Mouse (Mus musculus) NIH3T3 (cell line): Measurements from ENCODE around the gene Vwf.

Experiments used
- DNase-seq: peaks from one replicate; pipeline ENCODE4 v3.0.0-alpha.2; 2012; ENCODE audit warnings: low read depth

Vwf gene

DNA sequence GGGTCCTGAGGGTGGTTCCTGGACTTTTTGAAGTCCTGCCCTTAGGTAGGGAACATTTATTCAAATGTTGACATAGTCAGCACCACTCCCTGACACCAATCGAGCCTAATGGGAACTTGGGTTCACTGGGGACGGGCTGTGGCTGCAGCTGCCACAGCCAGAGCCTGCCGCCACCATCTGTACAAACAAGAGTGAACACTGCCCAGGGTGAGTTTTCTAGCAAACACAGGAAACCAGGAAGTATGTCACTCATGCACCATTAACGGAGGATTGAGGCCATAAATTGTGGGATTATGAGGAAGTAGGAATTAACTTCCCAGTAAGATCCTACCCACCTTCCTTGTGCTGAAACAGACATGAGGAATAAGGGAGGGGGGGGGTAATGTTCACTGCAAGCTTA, 93.9 kb downstream of the Vwf start:
- no peak for DNase-seq

DNA sequence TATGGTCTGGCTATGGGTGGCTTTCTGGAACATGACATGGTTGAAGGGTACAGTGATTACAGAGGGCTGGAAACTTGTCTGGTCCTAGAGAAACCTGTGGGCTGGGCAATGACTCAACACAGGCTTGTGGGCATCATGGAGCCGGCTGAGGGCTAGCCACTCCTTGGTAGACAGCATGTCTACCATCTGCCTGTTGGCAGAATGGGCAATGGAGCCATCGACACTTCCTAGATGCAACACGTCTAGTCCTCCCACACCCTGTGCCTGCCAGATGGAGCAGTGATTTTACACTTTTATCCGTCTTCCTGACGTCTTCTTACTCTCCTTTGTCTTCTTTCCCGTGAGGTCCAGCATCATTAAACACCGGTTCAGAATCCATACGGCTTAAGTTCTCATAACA, 94.6 kb downstream of the Vwf start:
- no peak for DNase-seq

DNA sequence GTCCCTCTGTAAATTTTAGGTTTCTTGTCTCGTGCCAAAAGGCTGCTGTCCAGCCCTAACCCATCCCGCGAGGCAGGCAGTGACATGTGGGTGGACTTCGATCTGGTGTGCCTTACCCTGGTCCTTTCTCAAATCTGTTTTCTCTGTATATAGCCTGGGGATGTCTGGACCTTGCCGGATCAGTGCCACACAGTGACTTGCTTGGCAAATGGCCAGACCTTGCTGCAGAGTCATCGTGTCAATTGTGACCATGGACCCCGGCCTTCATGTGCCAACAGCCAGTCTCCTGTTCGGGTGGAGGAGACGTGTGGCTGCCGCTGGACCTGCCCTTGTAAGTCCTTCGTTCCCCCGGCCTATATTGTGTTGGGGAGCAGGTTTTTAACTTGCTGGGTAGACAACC, 102.4 kb downstream of the Vwf start:
- DNase-seq, result no peak

GRCm38 (mm10) chr6:125651335-125651734, 104.8 kb downstream of the Vwf start:
- no peak for DNase-seq

GRCm38 (mm10) chr6:125653416-125653815, 106.8 kb downstream of the Vwf start:
- no peak for DNase-seq

- DNase-seq, result no peak
These were observed 110.3 kb downstream of the Vwf start for GRCm38 (mm10) chr6:125656921-125657320.

GRCm38 (mm10) chr6:125657966-125658365, 111.4 kb downstream of the Vwf start:
- DNase-seq, result no peak

DNA sequence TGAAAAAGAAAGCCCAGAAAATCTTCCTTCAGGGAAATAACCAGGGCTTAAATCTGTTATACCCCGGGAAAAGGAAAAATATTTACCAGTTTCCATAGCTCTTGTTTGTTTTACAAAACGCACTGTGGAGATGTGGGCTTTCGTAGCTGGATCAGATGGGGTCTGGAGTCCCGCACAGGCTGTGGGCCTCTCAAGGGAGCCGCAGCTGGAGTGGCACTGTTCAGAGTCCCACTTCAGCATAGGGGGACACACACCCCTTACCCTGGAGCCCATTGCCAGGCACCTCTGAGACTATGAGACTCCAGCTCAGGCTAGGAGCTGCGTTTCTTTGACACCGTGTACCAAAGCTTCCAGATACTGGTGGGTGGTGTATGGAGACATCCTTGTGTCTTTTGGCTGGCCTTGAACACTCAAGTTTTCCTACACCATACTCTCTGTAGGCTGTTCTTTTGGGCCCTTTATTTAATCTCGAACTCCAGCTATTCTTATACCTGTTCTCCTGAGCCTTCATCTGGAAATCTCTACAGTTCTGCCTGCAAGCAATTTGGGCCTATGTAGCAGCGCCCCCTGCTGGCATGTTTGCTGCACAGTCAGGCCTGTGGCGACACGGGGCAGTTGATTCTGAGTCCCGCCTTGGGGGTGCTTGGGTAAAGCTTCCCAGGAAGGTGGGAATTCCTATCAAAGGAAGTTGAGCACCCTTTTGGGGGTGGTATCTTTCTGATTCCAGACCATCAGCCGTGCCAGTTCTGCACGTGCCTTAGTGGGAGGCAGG, 114.7 kb downstream of the Vwf start:
- peak; percentile 86 for DNase-seq

GRCm38 (mm10) chr6:125663906-125664305, 117.3 kb downstream of the Vwf start:
- DNase-seq, result no peak

DNA sequence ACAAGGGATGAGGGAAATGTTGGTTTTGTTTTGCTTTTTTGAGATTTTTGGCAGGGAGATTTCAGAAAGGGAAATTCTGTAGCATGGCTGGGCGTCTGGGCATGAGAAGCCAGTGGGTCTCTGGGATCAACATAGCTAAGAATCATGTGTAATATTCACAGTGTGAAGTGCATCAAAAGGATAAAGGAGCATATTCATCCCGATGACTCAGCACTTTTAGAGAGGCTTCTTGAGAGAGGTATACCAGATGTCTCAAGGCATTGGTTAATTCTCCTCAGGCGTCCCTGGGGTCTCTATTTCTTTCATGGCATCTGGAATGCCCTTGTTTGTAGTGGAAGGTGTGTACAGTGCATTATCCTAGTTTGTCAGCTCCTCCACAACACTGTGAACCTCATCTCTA, 125.3 kb downstream of the Vwf start:
- DNase-seq, result no peak

- no peak for DNase-seq
These were observed 131.9 kb downstream of the Vwf start for GRCm38 (mm10) chr6:125678492-125678891.

DNA sequence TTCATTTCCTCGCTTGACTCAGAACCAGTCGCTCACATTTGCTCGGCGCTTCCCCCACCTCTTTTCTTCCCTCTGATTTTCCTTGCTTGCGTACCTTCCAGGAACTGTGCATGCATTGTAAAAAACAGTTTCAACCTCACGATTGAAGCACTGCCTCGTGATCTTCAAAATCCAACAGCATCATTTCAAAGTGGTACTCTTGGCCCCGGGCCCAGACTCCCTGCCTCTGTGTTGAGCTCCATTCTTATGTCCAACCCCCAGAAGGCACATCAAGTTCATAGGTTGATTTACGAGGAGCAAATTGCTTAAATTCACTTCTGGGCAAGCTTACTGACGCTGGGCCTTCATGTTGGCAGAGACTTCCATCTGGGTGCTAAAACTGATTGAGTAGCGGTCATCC, 134.0 kb downstream of the Vwf start:
- DNase-seq, result peak; percentile 29

- no peak for DNase-seq
These were observed 138.8 kb downstream of the Vwf start for GRCm38 (mm10) chr6:125685420-125685819.

GRCm38 (mm10) chr6:125687986-125688385, 141.4 kb downstream of the Vwf start:
- no peak for DNase-seq

DNA sequence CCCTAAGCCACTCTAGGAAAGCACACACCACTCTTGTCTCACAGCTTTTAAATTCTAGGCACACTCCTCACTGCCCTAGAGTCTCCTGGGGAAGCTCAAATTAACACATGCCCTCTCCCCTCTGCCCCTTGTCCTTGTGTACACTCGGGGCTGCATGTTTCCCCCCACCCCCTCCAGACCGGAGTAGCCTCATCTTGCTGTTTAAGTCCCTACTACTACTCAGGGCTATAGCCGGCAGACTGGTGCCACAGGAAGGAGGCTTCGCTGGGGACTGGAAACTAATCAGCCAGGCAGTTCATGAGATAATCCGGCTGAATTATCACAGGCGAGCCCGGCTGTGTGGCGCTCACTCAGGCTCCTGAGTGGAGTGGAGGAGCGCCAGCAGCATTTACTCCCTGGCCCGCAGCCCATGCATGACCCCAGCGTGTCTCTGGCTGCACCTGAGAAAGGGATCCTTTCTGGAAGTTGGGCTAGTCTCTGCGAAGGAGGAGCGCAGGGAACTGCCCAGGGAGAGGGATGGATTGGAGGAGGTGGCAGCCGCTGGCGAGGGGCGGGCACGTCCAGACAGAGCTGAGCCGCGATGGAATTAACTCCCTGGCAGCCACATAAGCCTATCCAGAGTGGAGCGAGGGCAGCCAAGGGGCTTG, 143.6 kb downstream of the Vwf start, which contains the start of gene Ano2:
Gene Ano2, plus strand, starts transcription at position 363 of the 647 bp plus-strand sequence.
- no peak for DNase-seq

DNA sequence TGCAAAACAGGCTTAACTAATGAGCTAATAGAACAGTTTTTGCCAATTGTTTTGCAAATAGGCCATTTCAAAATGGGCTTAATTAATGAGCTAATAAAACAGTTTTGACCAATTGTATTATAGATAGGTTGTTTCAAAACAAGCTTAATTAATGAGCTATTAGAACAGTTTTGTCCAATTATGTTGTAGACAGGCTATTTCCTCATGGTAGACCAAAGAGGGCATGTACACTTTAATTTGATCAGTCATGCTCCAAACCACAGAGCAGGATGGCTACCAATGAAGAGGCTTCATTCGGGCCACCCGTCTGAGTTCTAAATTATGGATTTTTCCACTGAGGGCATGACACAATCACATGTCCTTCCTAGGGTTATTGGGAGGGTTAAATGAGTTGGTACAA, 154.6 kb downstream of the Vwf start:
- no peak for DNase-seq

DNA sequence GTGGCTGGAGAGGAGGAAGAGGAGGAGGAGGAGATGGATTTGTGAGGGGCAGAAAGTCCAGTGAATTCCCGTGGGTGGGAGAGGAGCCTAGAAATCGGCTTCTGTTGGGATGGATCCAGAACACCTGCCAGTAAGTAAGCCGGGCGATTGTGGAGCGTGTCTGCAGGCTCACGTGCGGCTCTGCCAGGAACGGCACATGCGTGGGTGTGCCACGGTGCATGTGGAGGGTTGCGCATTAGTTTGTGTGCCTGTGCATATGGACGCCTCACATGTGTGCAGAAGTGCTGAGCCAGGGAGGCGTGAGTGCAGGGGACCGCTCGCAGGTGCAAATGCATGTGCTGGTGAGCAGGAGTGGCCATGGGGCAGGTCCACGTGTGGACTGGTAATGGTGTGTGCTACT, 164.7 kb downstream of the Vwf start:
- no peak for DNase-seq

- DNase-seq, result no peak
These were observed 179.8 kb downstream of the Vwf start for GRCm38 (mm10) chr6:125726408-125726807.

DNA sequence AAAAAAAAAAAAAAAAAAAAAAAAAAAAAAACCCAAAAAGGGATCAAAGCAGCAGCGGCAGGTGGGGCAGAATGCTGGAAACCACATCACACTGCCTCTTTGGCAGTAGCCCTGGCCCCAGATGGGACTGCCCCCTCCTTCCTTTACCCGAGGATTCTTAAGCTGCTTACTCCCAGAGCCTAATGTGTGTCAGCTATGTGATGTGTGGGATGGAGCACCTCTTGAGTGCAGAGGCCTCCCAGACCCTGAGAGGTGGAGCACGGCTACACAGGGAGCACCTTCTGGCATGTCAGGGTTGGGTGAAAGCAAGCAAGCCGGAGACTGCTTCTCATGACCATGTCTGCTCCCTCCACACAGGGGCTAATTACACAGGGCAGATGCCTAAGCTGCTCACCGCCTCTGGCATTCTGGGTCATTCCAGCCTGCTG, 180.9 kb downstream of the Vwf start:
- no peak for DNase-seq

DNA sequence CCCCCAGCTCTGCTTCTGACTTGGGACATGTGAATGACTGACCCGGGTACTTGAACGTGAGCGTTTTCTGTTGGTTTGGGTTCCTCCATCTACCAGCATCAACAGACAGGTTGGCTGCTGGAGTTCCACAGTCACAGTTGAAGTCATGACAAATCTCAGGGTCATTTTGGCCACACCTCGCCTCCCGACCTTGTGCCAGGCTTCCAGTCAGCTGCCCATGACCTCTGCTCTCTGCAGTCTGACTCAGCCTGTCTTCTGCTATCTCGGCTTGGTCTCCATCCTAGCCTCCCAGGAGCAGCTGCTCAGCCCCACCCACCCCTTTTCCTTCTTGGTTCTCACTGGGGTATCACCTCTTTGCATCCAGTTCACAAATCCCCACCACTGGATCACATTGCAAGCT, 182.9 kb downstream of the Vwf start:
- no peak for DNase-seq

- peak; percentile 11 for DNase-seq
These were observed 183.5 kb downstream of the Vwf start for GRCm38 (mm10) chr6:125729986-125730535.
